Mouse (Mus musculus) c-Kit-negative CD71-positive TER-119-positive erythroid progenitor cells, embryonic 14.5 days (primary cell): ENCODE data around the gene Gbf1.

Source experiments
- DNase-seq: peaks from one replicate; pipeline ENCODE4 v3.0.0-alpha.2; 2013; ENCODE audit warnings: low read depth, low spot score

Gbf1 gene

GRCm38 (mm10) chr19:46300294-46301045 is 148.2 kb downstream of the Gbf1 start:
- DNase-seq: no peak

- DNase-seq: no peak
These were observed 150.2 kb downstream of the Gbf1 start for GRCm38 (mm10) chr19:46302551-46302950.

DNA sequence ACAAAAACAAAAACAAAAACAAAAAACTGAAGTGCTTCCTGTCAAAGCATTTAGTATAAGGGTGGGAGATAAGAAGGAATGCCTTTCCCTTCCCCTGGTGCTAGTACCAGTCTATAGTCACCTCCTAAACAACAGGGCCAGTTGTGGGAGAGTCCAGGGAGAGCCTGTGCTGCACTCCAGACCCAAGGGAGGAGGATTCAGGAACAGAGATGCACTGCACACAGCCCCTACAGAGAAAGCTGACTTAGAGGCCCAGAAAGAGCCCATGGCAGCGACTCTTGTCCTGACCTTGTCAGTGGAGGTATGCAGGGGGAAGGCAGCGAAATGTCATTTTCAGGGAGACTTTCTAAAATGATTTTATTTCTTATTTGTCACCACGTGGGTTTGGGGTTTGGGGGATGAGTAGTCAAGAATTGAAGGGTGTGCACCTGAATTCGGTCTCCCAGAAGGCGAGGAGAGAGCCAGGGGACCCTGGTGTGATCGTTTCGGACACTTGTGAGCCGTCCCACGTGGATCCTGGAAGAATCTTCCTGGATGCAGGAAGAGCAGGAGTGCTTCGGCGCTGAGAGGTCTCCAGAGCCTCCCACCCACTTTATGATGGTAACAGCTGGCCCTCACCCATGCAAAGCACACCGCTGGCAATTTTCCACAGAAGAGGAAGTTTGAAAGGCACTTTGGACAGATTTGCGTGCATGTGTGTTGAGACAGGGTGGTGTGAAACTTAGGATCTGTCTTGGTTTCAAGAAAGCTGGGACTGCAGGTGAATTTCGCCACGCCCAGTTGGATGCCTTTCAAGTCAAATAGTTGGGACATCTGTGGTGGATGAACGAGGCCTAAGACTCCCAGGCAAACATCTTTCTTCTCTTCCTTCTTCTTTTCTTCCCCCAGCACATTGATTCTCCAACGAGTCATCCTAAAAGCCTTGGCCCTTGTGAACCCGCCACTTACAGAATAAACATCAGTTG is 151.2 kb downstream of the Gbf1 start:
- no peak for DNase-seq

DNA sequence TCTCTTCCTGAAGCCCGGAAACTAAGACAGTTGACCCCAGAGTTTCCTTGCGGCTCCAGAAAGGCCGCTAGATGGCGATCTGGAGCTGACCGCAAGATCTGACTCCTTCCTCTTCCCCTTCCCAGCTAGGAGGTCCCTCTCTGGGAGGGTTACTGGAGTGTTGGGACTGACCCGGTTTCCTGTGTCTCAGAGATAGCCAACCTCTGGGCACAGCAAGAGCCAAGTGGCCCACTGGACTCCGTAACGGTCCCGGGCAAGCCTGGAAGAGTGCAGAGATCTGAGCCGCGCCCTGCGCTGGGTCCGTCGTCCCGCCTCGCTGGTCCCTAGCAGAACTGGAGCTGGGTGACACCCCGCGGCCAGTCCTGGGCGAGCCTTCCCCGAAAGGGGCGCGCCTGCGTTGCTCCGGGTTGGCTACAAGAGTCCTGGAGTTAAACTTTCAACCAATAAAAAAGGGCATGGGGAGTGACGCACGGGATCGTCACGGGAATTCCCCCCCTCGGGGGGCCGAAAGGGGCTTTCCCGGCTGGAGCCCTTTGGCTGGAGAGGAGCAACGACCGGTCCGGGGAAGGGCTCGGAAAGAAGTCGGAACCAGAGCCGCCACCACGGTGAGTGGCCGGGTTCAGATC is 152.0 kb downstream of the Gbf1 start, which contains the start of gene Nfkb2:
Nfkb2 (plus strand) TSS at position 105 of the 626 bp plus-strand sequence.
- DNase-seq: peak; percentile 81

- DNase-seq: no peak
These were observed 152.6 kb downstream of the Gbf1 start for GRCm38 (mm10) chr19:46304908-46305333.

- peak; percentile 81 for DNase-seq
These were observed 153.3 kb downstream of the Gbf1 start for GRCm38 (mm10) chr19:46305432-46306267.

DNA sequence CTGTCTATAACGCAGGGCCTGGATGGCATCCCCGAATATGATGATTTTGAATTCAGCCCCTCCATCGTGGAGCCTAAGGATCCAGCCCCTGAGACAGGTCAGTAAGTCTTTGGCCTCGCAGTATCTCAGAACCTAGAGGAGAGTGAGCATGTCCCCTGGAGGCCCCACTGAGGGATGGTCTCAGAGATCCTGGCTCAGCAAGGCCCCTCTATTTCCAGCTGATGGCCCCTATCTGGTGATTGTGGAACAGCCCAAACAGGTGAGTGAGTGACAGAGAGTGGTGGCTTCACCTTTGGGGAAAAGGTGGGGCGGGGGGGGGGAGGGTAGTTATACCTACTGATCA is 153.9 kb downstream of the Gbf1 start:
- no peak for DNase-seq

DNA sequence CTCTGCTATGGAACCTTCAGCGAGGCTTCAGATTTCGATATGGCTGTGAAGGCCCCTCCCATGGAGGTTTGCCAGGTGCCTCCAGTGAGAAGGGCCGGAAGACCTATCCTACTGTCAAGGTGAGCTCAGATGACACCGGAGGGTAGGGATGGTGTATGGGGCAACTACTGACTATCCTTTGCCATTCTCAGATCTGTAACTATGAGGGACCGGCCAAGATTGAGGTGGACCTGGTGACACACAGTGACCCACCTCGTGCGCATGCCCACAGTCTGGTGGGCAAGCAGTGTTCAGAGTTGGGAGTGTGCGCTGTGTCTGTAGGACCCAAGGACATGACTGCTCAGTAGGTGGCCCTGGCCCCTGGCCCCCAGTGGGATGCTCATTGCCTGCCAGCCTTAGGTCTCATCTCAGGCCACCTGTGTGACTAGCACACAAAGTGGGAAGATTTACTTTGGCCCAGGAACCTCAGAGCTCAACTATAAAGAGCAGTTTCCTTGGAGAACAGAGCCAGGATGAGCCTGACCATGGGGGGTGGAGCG is 154.5 kb downstream of the Gbf1 start:
- no peak for DNase-seq

DNA sequence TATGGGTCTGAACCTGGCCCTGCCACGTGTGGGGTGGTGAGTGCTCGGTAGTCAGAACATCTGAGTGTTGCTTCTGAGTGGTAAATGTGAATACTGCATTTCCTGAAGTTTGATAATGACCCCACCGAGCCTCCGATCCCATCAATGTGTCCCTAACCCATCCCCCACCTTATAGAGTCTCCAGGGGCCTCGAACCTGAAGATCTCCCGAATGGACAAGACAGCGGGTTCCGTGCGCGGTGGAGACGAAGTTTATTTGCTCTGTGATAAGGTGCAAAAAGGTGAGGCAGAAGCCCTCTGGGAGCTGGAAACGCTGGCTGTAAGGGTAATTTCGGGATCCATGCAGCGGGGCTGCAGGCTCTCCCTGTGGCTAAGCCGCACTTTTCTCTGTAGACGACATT is 155.5 kb downstream of the Gbf1 start:
- DNase-seq: no peak

GRCm38 (mm10) chr19:46308303-46308702 is 156.0 kb downstream of the Gbf1 start:
- no peak for DNase-seq

DNA sequence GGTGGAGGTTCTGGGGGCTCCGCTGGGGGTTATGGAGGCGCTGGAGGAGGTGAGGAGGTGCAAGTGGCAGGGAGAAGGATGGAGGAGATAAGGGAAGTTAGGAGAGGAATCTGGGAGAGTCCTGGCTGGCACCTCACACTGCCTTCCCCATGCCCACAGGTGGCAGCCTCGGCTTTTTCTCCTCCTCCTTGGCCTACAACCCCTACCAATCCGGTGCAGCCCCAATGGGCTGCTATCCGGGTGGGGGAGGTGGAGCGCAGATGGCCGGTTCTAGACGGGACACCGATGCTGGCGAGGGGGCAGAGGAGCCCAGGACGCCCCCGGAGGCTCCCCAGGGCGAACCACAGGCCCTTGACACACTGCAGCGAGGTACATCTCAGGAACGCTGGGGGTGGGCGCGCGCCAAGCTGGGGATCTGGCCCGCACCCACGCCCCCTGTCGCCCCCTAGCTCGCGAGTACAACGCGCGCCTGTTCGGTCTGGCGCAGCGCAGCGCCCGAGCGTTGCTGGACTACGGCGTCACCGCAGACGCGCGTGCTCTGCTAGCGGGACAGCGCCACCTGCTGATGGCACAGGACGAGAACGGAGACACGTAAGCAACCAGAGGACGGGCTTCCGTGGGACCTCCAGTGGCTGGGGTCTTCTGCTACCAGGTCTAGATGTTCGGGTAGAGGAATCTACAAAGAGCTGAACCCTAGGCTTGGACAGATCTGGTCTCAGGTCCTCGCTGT is 156.6 kb downstream of the Gbf1 start:
- DNase-seq: peak; percentile 65

DNA sequence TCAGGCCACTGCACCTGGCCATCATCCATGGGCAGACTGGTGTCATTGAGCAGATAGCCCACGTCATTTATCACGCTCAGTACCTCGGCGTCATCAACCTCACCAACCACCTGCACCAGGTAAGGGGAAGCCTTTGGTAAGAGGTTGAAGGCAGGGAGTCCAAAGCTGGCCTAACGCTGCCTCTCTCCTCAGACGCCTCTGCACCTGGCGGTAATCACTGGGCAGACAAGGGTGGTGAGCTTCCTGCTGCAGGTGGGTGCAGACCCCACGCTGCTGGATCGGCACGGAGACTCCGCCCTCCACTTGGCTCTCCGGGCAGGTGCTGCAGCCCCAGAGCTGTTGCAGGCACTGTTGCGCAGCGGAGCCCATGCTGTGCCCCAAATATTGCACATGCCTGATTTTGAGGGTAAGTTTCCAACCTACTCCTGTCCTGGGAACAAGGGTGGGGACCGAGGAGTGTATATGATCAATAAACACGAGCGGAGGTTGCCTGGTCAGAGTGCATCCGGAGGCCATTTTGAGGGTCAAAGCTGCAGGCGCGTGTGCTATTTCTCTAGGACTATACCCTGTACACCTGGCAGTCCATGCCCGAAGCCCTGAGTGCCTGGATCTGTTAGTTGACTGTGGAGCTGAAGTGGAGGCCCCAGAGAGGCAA is 157.5 kb downstream of the Gbf1 start:
- no peak for DNase-seq

DNA sequence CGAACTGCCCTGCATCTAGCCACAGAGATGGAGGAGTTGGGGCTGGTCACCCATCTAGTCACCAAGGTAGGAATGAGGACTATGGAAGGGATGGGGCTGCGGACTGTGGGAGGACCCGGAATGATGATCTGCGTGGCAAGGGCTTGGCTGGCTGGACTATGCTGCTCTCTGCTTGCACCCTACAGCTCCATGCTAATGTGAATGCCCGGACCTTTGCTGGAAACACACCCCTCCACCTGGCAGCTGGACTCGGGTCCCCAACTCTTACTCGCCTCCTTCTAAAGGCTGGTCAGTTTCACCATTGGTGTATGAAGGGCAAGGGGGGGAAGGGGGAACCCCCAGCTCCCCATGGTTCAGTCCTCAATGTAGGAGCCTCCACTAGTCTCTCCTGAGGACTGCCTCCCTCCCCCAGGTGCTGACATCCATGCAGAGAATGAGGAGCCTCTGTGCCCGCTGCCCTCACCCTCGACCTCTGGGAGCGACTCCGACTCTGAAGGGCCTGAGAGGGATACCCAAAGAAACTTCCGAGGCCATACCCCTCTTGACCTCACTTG is 158.1 kb downstream of the Gbf1 start:
- no peak for DNase-seq

DNA sequence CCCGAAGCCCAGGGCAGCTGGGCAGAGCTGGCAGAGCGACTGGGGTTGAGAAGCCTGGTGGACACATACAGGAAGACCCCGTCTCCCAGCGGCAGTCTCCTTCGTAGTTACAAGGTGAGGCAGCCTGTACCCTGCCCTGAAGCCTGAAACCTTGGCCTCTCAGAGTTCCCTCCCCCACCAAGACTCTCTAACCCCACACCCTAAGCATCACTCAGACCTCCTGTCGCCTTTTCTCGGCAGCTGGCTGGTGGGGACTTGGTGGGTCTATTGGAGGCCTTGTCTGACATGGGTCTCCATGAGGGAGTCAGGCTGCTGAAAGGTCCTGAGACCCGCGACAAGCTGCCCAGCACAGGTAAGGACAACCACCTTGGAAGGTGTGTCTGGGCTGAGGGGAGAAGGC is 159.0 kb downstream of the Gbf1 start:
- no peak for DNase-seq

GRCm38 (mm10) chr19:46312566-46312965 is 160.3 kb downstream of the Gbf1 start:
- no peak for DNase-seq

DNA sequence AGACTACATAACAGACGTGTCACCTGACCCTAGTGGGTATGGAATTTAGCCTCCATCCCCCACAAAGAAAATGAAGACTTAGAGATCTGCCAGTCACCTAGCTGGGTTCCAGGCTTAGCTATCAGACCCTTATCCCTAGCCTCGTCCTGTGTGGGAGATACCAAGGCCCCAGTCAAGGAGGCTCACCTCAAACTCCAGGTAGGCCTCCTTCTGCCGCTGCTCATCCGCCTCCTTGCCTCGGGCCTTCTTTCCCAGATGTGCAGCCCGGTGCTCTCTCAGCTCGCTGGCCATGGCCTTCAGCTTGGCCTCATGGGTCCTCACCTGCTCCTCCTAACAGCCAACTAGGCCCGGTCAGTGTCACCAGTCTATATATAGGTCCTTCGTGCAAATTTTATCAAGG is 160.8 kb downstream of the Gbf1 start:
- DNase-seq: no peak

- no peak for DNase-seq
These were observed 161.3 kb downstream of the Gbf1 start for GRCm38 (mm10) chr19:46313591-46313990.

- DNase-seq: peak; percentile 53
These were observed 161.9 kb downstream of the Gbf1 start for GRCm38 (mm10) chr19:46314151-46314601.
